Mouse (Mus musculus) layer of hippocampus, adult 9-10 months (tissue): ENCODE measurements around the gene Pip5k1c.

Source experiments
- DNase-seq: peaks from one replicate; pipeline ENCODE4 v3.0.0; 2022; ENCODE audit warnings: low spot score

Pip5k1c gene

GRCm38 (mm10) chr10:81284189-81284588, 8.6 kb upstream of the Pip5k1c start:
- DNase-seq: no peak

- no peak for DNase-seq
These were observed 8.0 kb upstream of the Pip5k1c start for GRCm38 (mm10) chr10:81284719-81285118.

- no peak for DNase-seq
These were observed 6.9 kb upstream of the Pip5k1c start for GRCm38 (mm10) chr10:81285694-81286450.

- DNase-seq: no peak
These were observed 6.2 kb upstream of the Pip5k1c start for GRCm38 (mm10) chr10:81286586-81286985.

- DNase-seq: no peak
These were observed 5.1 kb upstream of the Pip5k1c start for GRCm38 (mm10) chr10:81287513-81288157.

GRCm38 (mm10) chr10:81288601-81289000, 4.2 kb upstream of the Pip5k1c start:
- no peak for DNase-seq

- no peak for DNase-seq
These were observed 3.5 kb upstream of the Pip5k1c start for GRCm38 (mm10) chr10:81289278-81289677.

- no peak for DNase-seq
These were observed 3.0 kb upstream of the Pip5k1c start for GRCm38 (mm10) chr10:81289811-81290210.

GRCm38 (mm10) chr10:81290698-81291460, 1.9 kb upstream of the Pip5k1c start:
- DNase-seq: no peak

GRCm38 (mm10) chr10:81291511-81292104, 1.2 kb upstream of the Pip5k1c start, which contains the start of gene Tjp3:
TSS of gene Tjp3 (minus strand) at chr10:81291581.
- DNase-seq: no peak

- DNase-seq: no peak
These were observed 719 bp downstream of the Pip5k1c start for GRCm38 (mm10) chr10:81293334-81294030.

- DNase-seq: no peak
These were observed 1.7 kb downstream of the Pip5k1c start for GRCm38 (mm10) chr10:81294442-81294841.

- DNase-seq: no peak
These were observed 2.4 kb downstream of the Pip5k1c start for GRCm38 (mm10) chr10:81295185-81295584.

GRCm38 (mm10) chr10:81297246-81297645, 4.5 kb downstream of the Pip5k1c start:
- no peak for DNase-seq

GRCm38 (mm10) chr10:81297845-81298244, 5.1 kb downstream of the Pip5k1c start:
- no peak for DNase-seq

- no peak for DNase-seq
These were observed 5.8 kb downstream of the Pip5k1c start for GRCm38 (mm10) chr10:81298369-81299100.

GRCm38 (mm10) chr10:81299585-81300351, 7.0 kb downstream of the Pip5k1c start:
- DNase-seq: no peak

- DNase-seq: no peak
These were observed 7.7 kb downstream of the Pip5k1c start for GRCm38 (mm10) chr10:81300352-81300907.

- no peak for DNase-seq
These were observed 8.6 kb downstream of the Pip5k1c start for GRCm38 (mm10) chr10:81301321-81301720.

- no peak for DNase-seq
These were observed 9.5 kb downstream of the Pip5k1c start for GRCm38 (mm10) chr10:81302288-81302687.
